Mouse (Mus musculus): ENCODE measurements at regions not wholly inside any gene's neighbourhood (a gene's known extent, or its start where the extent isn't known, plus 50 kb on each side); places are given as distances from the start of the nearest gene placed in this dataset.

GRCm38 (mm10) chr9:51657796-51658195 is 107.3 kb upstream of the Arhgap20 start:
- TF ChIP-seq POLR2A (IDR thresholded peaks at IDR 0.05; ENCODE audit: low read depth, low read length) = no peak
- TF ChIP-seq CTCF (IDR thresholded peaks at IDR 0.05; ENCODE audit: extremely low read depth, insufficient read depth, insufficient read length, insufficient replicate concordance) = no peak

Data from spleen, adult 2 months (tissue).